Mouse (Mus musculus): ENCODE data around the gene Swap70. TPM values are rescaled to one million over a fixed set of nuclear protein-coding genes. Genes with fewer than 3 reads are reported as not detected.
"Not testable (repeated sequence)": the region's sequence is repeated elsewhere in the genome, so short reads cannot be mapped to it uniquely, and the experiment has no call there.

The Swap70 gene
- 10 to 100 TPM; 11.0 to 13.0 TPM for total RNA-seq (2021)

DNA sequence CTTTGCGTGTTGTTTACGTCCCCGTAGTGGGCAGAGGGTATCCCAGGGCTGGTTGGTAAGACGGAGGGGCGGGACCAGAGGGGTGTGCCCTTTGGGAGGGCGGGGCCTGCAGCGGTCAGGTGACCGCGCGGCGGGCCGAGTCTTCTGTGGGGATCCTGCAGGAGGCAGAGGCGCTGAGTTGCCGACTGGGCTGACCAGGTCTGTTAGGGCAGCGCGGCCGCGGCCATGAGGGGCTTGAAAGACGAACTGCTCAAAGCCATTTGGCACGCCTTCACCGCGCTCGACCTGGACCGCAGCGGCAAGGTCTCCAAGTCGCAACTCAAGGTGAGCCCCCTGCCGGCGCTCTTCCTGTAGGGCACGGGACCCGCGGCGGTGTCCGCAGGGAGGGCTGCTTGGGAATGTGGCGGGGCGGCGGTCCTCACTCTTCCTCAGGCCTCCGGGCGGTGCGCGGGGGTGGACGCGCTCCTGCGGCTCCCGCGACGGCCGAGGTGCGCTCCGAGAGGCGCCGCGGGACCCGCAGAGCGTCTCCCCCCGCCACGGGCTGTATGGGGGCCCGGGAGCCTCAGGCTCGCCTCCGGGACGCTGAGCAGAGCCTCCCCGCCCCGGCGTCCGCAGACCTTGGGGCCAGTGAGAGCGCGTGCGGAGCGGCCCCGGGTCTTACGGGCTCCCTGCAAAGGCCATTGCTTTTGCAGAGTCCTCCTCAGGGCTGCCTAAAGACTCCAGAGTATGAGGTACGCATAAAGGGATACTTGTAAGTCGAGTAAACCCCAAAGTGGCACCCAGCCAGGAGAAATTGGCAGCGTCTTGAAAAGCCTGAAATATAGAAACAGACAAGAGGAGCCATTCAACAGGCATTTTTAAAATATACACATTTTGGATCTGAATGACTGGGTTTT is at the start of gene Swap70:
TSS of gene Swap70 (plus strand) at position 126 of the 896 bp plus-strand sequence.
- DNase-seq (ENCODE audit: low spot score in 2 of 2): peak; percentile 58 to 72
- intact Hi-C loops (cut with DNase I): loop anchor here (5.0 kb wide), 1 partner anchor 40 kb away; no protein-coding TSS in a partner anchor

GRCm38 (mm10) chr7:110179208-110179607 is 42.3 kb upstream of the Swap70 start:
- no peak for DNase-seq (ENCODE audit: low spot score in 2 of 2)
- intact Hi-C loops (cut with DNase I): no loop called here

- intact Hi-C loops (cut with DNase I): no loop called here
- no peak for DNase-seq (ENCODE audit: low spot score in 2 of 2)
These were observed 40.9 kb upstream of the Swap70 start for GRCm38 (mm10) chr7:110180613-110181012.

GRCm38 (mm10) chr7:110181446-110181845 is 40.1 kb upstream of the Swap70 start:
- DNase-seq (ENCODE audit: low spot score in 2 of 2): no peak
- intact Hi-C loops (cut with DNase I): no loop called here

GRCm38 (mm10) chr7:110184608-110185007 is 36.9 kb upstream of the Swap70 start:
- intact Hi-C loops (cut with DNase I): no loop called here
- no peak for DNase-seq (ENCODE audit: low spot score in 2 of 2)

DNA sequence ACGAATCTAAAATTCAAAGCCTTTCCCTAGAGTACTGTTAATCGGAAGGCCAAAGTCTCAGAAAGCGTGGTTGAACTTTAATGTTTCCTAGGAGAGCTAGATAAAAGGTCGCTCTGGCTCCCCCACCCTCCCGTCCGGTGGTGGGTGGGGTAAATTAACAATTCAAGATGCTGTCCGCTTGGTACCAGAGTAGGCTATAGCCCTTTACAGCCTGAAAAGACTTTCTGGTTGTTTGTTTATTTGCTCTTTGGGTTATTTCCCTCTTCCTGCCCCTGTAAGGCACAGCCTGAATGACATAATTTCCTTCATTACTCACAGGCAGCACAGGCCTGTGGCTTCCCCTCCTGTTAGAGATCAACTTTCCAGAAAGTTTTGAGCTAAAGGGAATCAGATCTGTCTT is 31.6 kb upstream of the Swap70 start:
- intact Hi-C loops (cut with DNase I): no loop called here
- DNase-seq (ENCODE audit: low spot score in 2 of 2): no peak

DNA sequence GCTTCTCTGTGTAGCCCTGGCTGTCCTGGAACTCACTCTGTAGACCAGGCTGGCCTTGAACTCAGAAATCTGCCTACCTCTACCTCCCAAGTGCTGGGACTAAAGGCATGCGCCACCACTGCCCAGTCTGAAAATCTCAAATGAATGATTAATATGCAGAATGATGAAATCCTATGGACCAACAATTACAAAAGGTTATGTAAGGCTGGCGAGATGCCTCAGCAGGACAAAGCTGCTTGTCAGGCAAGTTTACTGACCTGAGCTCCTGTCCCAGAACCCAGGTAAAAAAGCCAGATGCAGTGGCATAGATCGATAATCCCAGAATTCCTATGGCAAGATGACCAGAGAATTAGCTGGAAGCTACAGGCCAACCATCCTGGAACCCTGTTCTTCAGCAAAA is 28.3 kb upstream of the Swap70 start:
- intact Hi-C loops (cut with DNase I): no loop called here
- DNase-seq (ENCODE audit: low spot score in 2 of 2): no peak

DNA sequence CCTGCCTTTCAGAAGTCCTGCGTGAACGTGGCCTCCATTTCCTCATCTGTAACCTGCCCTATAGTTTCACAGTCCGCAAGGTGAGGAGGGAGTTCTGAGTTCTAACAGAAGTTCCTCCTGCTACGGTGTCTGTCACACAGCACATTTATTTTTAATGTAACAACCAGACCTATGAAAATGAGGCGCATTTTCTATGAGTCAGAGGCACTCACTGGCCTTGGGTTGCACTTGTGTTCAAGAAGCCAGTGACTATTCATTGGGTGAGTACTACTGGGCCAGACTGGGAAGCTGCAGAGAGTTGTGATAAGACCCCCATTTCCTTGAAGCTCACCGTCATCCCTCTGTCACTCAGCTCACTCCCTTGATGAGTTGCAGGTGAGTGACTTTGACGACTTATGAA is 24.3 kb upstream of the Swap70 start:
- intact Hi-C loops (cut with DNase I): no loop called here
- no peak for DNase-seq (ENCODE audit: low spot score in 2 of 2)

DNA sequence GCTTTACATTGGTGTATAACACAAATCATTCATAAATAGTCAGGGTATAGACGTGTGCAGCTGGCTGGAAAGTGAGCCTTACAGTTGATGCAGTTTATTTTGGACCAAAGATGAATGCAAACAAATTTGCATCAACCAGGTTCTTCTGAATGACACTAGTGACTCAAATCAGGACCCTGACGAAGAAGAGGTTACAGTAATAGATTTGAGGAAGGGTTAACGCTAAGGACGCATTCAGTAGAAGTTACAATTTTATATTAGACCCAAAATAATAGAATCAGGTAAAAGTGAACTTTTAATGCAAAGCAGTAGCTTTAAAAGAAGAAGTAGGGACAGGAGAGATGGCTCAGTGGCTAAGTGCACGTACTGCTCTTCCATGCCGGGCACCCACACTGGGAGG is 19.6 kb upstream of the Swap70 start:
- DNase-seq (ENCODE audit: low spot score in 2 of 2): no peak
- intact Hi-C loops (cut with DNase I): no loop called here

DNA sequence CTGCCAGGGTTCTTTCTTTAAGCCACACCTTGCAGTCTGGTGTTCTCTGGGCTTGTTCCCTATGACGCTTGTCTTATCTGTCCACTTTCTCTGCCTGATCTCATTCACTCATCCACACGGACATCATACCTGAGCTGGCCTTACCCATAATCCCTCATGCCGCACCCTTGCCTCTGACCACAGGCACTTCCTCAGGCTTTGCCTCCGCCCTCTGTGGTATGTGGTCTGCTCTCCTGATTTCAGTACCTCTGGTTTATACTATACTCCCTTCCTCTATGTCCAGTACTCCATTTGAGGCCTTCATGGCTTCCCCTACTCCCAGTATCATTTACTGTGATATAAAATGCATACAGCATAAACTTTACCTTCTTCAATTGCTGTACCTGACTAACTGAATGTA is 17.3 kb upstream of the Swap70 start:
- DNase-seq (ENCODE audit: low spot score in 2 of 2): no peak
- intact Hi-C loops (cut with DNase I): no loop called here

- intact Hi-C loops (cut with DNase I): no loop called here
- DNase-seq (ENCODE audit: low spot score in 2 of 2): no peak
These were observed 13.2 kb upstream of the Swap70 start for GRCm38 (mm10) chr7:110208341-110208740.

DNA sequence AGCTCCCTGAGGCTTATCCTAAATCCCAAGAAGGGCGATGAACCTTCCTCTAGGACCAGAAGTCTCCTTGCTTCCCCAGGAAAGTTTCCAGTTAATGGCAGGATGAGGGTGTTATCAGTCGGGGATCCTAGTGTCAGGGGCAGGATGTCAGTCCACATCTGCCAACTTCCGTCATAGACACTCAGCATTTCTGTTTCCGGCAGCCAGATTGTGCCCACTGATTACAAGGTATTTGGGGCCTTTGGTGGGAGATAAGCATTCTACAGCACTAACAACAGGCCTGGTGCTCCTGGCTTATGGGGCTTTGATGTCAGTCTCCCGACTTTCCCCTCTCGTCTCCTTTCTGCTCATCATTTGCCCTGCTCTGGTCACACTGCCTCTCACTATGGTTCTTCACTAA is 12.1 kb upstream of the Swap70 start:
- DNase-seq (ENCODE audit: low spot score in 2 of 2): no peak
- intact Hi-C loops (cut with DNase I): no loop called here

DNA sequence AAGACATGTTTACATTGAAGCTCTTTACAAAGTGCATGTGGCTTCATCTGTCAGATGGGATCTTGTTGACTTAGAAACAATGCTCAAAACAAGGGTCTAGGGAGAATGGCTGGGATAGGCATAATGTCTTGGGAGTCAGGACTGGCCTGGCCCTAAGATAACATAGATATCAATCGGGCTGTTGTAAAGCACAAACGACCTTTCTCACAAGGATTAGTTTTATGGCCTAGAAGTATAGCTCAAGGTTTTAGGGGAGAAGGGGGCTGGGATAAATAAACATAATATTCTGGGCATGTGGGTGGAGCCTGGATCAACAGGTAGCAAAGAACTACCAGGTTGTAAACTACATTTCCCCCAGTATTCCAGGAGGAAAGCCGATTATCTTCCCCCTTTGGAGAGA is 10.5 kb upstream of the Swap70 start:
- intact Hi-C loops (cut with DNase I): no loop called here
- no peak for DNase-seq (ENCODE audit: low spot score in 2 of 2)

GRCm38 (mm10) chr7:110214882-110215281 is 6.6 kb upstream of the Swap70 start:
- intact Hi-C loops (cut with DNase I): no loop called here
- DNase-seq (ENCODE audit: low spot score in 2 of 2): no peak

GRCm38 (mm10) chr7:110221051-110221585 is 393 bp upstream of the Swap70 start:
- no peak for DNase-seq (ENCODE audit: low spot score in 2 of 2)
- intact Hi-C loops (cut with DNase I): loop anchor here (5.0 kb wide), 1 partner anchor 41 kb away; no protein-coding TSS in a partner anchor

- intact Hi-C loops (cut with DNase I): loop anchor here (5.0 kb wide), 1 partner anchor 40 kb away; no protein-coding TSS in a partner anchor
- no peak for DNase-seq (ENCODE audit: low spot score in 2 of 2)
These were observed 1.2 kb downstream of the Swap70 start for GRCm38 (mm10) chr7:110222583-110223182.

GRCm38 (mm10) chr7:110223727-110224510 is 2.4 kb downstream of the Swap70 start:
- intact Hi-C loops (cut with DNase I): loop anchor here (5.0 kb wide), 1 partner anchor 38 kb away; no protein-coding TSS in a partner anchor
- DNase-seq (ENCODE audit: low spot score in 2 of 2): no peak

GRCm38 (mm10) chr7:110226484-110226883 is 5.0 kb downstream of the Swap70 start:
- intact Hi-C loops (cut with DNase I): no loop called here
- no peak for DNase-seq (ENCODE audit: low spot score in 2 of 2)

DNA sequence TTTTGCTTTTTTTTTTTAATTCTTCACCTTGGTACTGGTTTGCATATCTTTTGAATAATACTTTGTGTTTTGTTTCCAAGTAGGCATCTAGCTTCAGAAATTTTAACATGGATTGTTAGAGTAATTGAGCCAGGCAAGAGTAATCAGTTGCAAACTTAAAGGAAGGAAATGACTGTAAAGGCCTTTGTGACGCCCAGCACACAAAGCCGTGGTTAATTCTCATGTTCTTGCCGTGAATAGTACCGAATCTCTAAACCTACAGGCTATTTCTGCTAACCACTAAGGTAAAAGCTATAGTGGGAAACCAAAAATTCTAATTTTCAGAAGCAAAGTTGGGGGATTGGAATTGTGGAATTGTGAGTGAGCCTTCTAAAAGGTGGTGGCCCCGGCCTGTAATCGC is 8.5 kb downstream of the Swap70 start:
- intact Hi-C loops (cut with DNase I): no loop called here
- no peak for DNase-seq (ENCODE audit: low spot score in 2 of 2)

DNA sequence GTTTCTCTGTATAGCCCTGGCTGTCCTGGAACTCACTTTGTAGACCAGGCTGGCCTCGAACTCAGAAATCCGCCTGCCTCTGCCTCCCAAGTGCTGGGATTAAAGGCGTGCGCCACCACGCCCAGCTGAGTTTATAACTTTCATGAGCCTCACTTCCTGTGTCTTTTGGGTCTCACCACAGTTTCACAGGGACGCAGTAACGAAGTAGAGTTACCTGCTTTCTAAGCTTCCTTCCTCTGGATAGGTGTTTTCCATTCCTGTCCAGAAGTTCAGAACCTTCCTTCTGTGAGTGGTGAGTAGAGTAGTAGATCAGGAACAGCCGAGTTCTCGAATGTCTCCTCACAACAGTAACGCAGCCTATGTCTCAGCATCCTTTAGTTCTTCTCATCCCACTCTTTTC is 9.6 kb downstream of the Swap70 start:
- DNase-seq (ENCODE audit: low spot score in 2 of 2); intact Hi-C loops (cut with DNase I): not testable (repeated sequence)

Data from left cerebral cortex, postnatal 25 days (tissue).